Mouse (Mus musculus) lung, embryonic 16.5 days (tissue): ENCODE measurements around the gene Nme7. TPM values are rescaled to one million over a fixed set of nuclear protein-coding genes. Genes with fewer than 3 reads are reported as not detected.
A peak's percentile ranks its signal among the peaks of the same experiment; 100 is the strongest.

Experiments
- ATAC-seq: fragments of 200-750 bp; cut with Nextera tagmentation; 2 replicates; pipeline ENCODE4 v1.8.0; 2017; ENCODE audit warnings: low read depth, mild to moderate bottlenecking, moderate library complexity
- H3K27ac ChIP-seq: fragments of 300-500 bp; sonication (generic); 2 replicates; pipeline ENCODE4 v1.5.1; 2014; ENCODE audit warnings: mild to moderate bottlenecking, control low read depth, low read length
- H3K27me3 ChIP-seq: fragments of 300-500 bp; sonication (generic); 2 replicates; pipeline ENCODE4 v1.6.1; 2014; ENCODE audit warnings: low read depth, low read length, mixed read lengths; ENCODE audit not compliant: control insufficient read depth, insufficient read depth
- H3K36me3 ChIP-seq: fragments of 300-500 bp; sonication (generic); 2 replicates; pipeline ENCODE4 v1.6.1; 2014; ENCODE audit warnings: low read length; ENCODE audit not compliant: control insufficient read depth, insufficient read depth
- H3K4me1 ChIP-seq: fragments of 300-500 bp; sonication (generic); replicated peaks from 2 replicates; pipeline ENCODE4 v1.6.1; 2014; ENCODE audit warnings: low read length, mixed read lengths; ENCODE audit not compliant: control insufficient read depth, insufficient read depth
- H3K4me2 ChIP-seq: fragments of 300-500 bp; sonication (generic); 2 replicates; pipeline ENCODE4 v1.6.1; 2014; ENCODE audit warnings: low read depth, low read length, control low read depth
- H3K4me3 ChIP-seq: fragments of 300-500 bp; sonication (generic); 2 replicates; pipeline ENCODE4 v1.5.1; 2014; ENCODE audit warnings: mild to moderate bottlenecking, low read length, control low read depth
- H3K9ac ChIP-seq: fragments of 300-500 bp; sonication (generic); 2 replicates; pipeline ENCODE4 v1.6.1; 2014; ENCODE audit warnings: low read length, control low read depth
- H3K9me3 ChIP-seq: fragments of 300-500 bp; sonication (generic); 2 replicates; pipeline ENCODE4 v1.6.1; 2016; ENCODE audit warnings: low read length; ENCODE audit not compliant: control insufficient read depth
- WGBS: fragments of 180-500 bp; shearing (Covaris S2); extraction: QIAGEN DNeasy Blood & Tissue Kit; methylation state at CpG from one replicate; pipeline ENCODE4 v1.1.7; 2014; 5-methylcytosine and 5-hydroxymethylcytosine counted together
- polyA plus RNA-seq: library from polyadenylated mRNA; unstranded; fragments of >200 nt; fragmentation: Nextera tagmentation; extraction: Ambion mirVana; gene quantifications from 2 replicates; pipeline ENCODE4 v1.2.1, GENCODE M21; 2015

Nme7 gene
- polyA plus RNA-seq, 1 experiment from 2014 or later, result 45.0 TPM

GRCm38 (mm10) chr1:164324878-164325277 lies 21.0 kb downstream of the Nme7 start:
- ATAC-seq, result 0 out of 2 replicates have a peak, but pooled peaks have one; percentile 39
- H3K9me3 ChIP-seq, result no peaks in the 10 kb centered on the region
- no peak overlapping the region for H3K4me2 ChIP-seq
- no peaks in the 10 kb centered on the region for H3K36me3 ChIP-seq
- H3K27ac ChIP-seq, result no peak overlapping the region
- H3K27me3 ChIP-seq, result no peaks in the 10 kb centered on the region
- peaks cover 19% of the 10 kb centered on the region for H3K4me1 ChIP-seq
- no peak overlapping the region for H3K4me3 ChIP-seq
- H3K9ac ChIP-seq, result no peak overlapping the region
- WGBS, result 60% methylated on average over 2 of the region's 2 CpGs

GRCm38 (mm10) chr1:164326600-164327155 lies 22.8 kb downstream of the Nme7 start:
- Histone ChIP-seq H3K4me3 (no peak overlapping the region), H3K36me3 (no peaks in the 10 kb centered on the region), H3K27me3 (no peaks in the 10 kb centered on the region), H3K9me3 (no peaks in the 10 kb centered on the region), H3K27ac (peak overlapping the region; percentile 39; the same call in 1 of the 2 replicates), H3K9ac (no peak overlapping the region), H3K4me1 (peaks cover 11% of the 10 kb centered on the region), H3K4me2 (no peak overlapping the region)
- ATAC-seq, result peak; percentile 74
- WGBS, result 33% methylated on average over 6 of the region's 6 CpGs

GRCm38 (mm10) chr1:164327764-164328163 lies 23.8 kb downstream of the Nme7 start:
- no peaks in the 10 kb centered on the region for H3K9me3 ChIP-seq
- ATAC-seq, result no peak
- H3K9ac ChIP-seq, result no peak overlapping the region
- peaks cover 11% of the 10 kb centered on the region for H3K4me1 ChIP-seq
- no peak overlapping the region for H3K4me2 ChIP-seq
- 45% methylated on average over 7 of the region's 7 CpGs for WGBS
- H3K4me3 ChIP-seq, result no peak overlapping the region
- no peak overlapping the region for H3K27ac ChIP-seq
- no peaks in the 10 kb centered on the region for H3K27me3 ChIP-seq
- no peaks in the 10 kb centered on the region for H3K36me3 ChIP-seq

- H3K27ac ChIP-seq, result no peak overlapping the region
- 0 out of 2 replicates have a peak, but pooled peaks cover 3% of the 10 kb centered on the region for H3K4me1 ChIP-seq
- no peak for ATAC-seq
- peaks cover 8% of the 10 kb centered on the region for H3K36me3 ChIP-seq
- H3K9ac ChIP-seq, result no peak overlapping the region
- no peaks in the 10 kb centered on the region for H3K27me3 ChIP-seq
- WGBS, result 87% methylated on average over 11 of the region's 11 CpGs
- H3K4me3 ChIP-seq, result no peak overlapping the region
- no peak overlapping the region for H3K4me2 ChIP-seq
- no peaks in the 10 kb centered on the region for H3K9me3 ChIP-seq
Measured at GRCm38 (mm10) chr1:164332559-164332958, 28.6 kb downstream of the Nme7 start.

GRCm38 (mm10) chr1:164335435-164335834 lies 31.5 kb downstream of the Nme7 start:
- no peak for ATAC-seq
- Histone ChIP-seq H3K27ac (no peak overlapping the region), H3K4me3 (no peak overlapping the region), H3K4me1 (no peaks in the 10 kb centered on the region), H3K4me2 (no peak overlapping the region), H3K36me3 (peaks cover 8% of the 10 kb centered on the region), H3K27me3 (no peaks in the 10 kb centered on the region), H3K9ac (no peak overlapping the region), H3K9me3 (no peaks in the 10 kb centered on the region)
- WGBS, result 93% methylated on average over 3 of the region's 3 CpGs

- H3K36me3 ChIP-seq, result peaks cover 8% of the 10 kb centered on the region
- H3K4me3 ChIP-seq, result no peak overlapping the region
- no peak overlapping the region for H3K4me2 ChIP-seq
- no peak overlapping the region for H3K9ac ChIP-seq
- no peaks in the 10 kb centered on the region for H3K27me3 ChIP-seq
- 77% methylated on average over 4 of the region's 4 CpGs for WGBS
- no peaks in the 10 kb centered on the region for H3K4me1 ChIP-seq
- ATAC-seq, result no peak
- no peak overlapping the region for H3K27ac ChIP-seq
- H3K9me3 ChIP-seq, result no peaks in the 10 kb centered on the region
Measured at GRCm38 (mm10) chr1:164335846-164336245, 31.9 kb downstream of the Nme7 start.

GRCm38 (mm10) chr1:164342161-164342560 lies 38.2 kb downstream of the Nme7 start:
- WGBS, result 75% methylated on average over 3 of the region's 3 CpGs
- Histone ChIP-seq H3K4me2 (no peak overlapping the region), H3K27ac (no peak overlapping the region), H3K27me3 (no peaks in the 10 kb centered on the region), H3K4me3 (no peak overlapping the region), H3K4me1 (no peaks in the 10 kb centered on the region), H3K9ac (no peak overlapping the region), H3K9me3 (no peaks in the 10 kb centered on the region), H3K36me3 (peaks cover 13% of the 10 kb centered on the region)
- ATAC-seq, result no peak

GRCm38 (mm10) chr1:164353443-164353842 lies 49.5 kb downstream of the Nme7 start:
- ATAC-seq, result no peak
- no peaks in the 10 kb centered on the region for H3K27me3 ChIP-seq
- 50% methylated on average over 3 of the region's 3 CpGs for WGBS

GRCm38 (mm10) chr1:164357995-164358394 lies 54.1 kb downstream of the Nme7 start:
- no peak for ATAC-seq
- Histone ChIP-seq H3K27me3 (no peaks in the 10 kb centered on the region), H3K27ac (no peak overlapping the region), H3K4me2 (no peak overlapping the region), H3K9ac (no peak overlapping the region), H3K4me1 (no peaks in the 10 kb centered on the region), H3K36me3 (no peaks in the 10 kb centered on the region), H3K9me3 (no peaks in the 10 kb centered on the region), H3K4me3 (no peak overlapping the region)
- WGBS, result 53% methylated on average over 3 of the region's 3 CpGs

More at GRCm38 (mm10) chr1:164353443-164353842, 49.5 kb downstream of the Nme7 start:
- Histone ChIP-seq H3K4me2 (no peak overlapping the region), H3K27ac (no peak overlapping the region), H3K9ac (no peak overlapping the region), H3K4me3 (no peak overlapping the region), H3K4me1 (no peaks in the 10 kb centered on the region), H3K9me3 (peaks cover 2% of the 10 kb centered on the region; the same call in 1 of the 2 replicates), H3K36me3 (peaks cover 2% of the 10 kb centered on the region)

- Histone ChIP-seq H3K9ac (no peak overlapping the region), H3K9me3 (no peaks in the 10 kb centered on the region), H3K27ac (no peak overlapping the region), H3K36me3 (no peaks in the 10 kb centered on the region), H3K4me2 (no peak overlapping the region), H3K4me3 (no peak overlapping the region), H3K27me3 (no peaks in the 10 kb centered on the region), H3K4me1 (no peaks in the 10 kb centered on the region)
- WGBS, result 83% methylated on average over 2 of the region's 2 CpGs
- ATAC-seq, result no peak
Measured at GRCm38 (mm10) chr1:164361997-164362396, 58.1 kb downstream of the Nme7 start.
